Mouse (Mus musculus) heart, embryonic 11.5 days (tissue): ENCODE data around the gene Cyp4a12a. TPM values are rescaled to one million over a fixed set of nuclear protein-coding genes. Genes with fewer than 3 reads are reported as not detected.
"Not testable (repeated sequence)": the region's sequence is repeated elsewhere in the genome, so short reads cannot be mapped to it uniquely, and the experiment has no call there.

Experiments
- ATAC-seq: fragments of 200-750 bp; cut with Nextera tagmentation; replicated peaks from 2 replicates; pipeline ENCODE4 v1.8.0; 2017; ENCODE audit warnings: moderate library complexity; ENCODE audit not compliant: insufficient number of reproducible peaks, low FRiP score, low TSS enrichment
- H3K27ac ChIP-seq: fragments of 300-500 bp; sonication (generic); 2 replicates; pipeline ENCODE4 v1.5.1; 2014; ENCODE audit warnings: mild to moderate bottlenecking, low read depth, low read length
- H3K27me3 ChIP-seq: fragments of 300-500 bp; sonication (generic); 2 replicates; pipeline ENCODE4 v1.6.1; 2014; ENCODE audit warnings: mild to moderate bottlenecking, low read length, mixed read lengths; ENCODE audit not compliant: control insufficient read depth, insufficient read depth
- H3K36me3 ChIP-seq: fragments of 300-500 bp; sonication (generic); 2 replicates; pipeline ENCODE4 v1.6.1; 2014; ENCODE audit warnings: mild to moderate bottlenecking, low read length, moderate library complexity, mixed read lengths; ENCODE audit not compliant: control insufficient read depth, insufficient read depth
- H3K4me1 ChIP-seq: fragments of 300-500 bp; sonication (generic); 2 replicates; pipeline ENCODE4 v1.6.1; 2014; ENCODE audit warnings: low read length; ENCODE audit not compliant: control insufficient read depth, insufficient read depth
- H3K4me2 ChIP-seq: fragments of 300-500 bp; sonication (generic); 2 replicates; pipeline ENCODE4 v1.6.1; 2014; ENCODE audit warnings: mild to moderate bottlenecking, moderate library complexity
- H3K4me3 ChIP-seq: fragments of 300-500 bp; sonication (generic); 2 replicates; pipeline ENCODE4 v1.5.1; 2014; ENCODE audit warnings: low read depth, low read length
- H3K9ac ChIP-seq: fragments of 300-500 bp; sonication (generic); 2 replicates; pipeline ENCODE4 v1.6.1; 2014; ENCODE audit warnings: mild to moderate bottlenecking, low read depth, low read length, moderate library complexity
- H3K9me3 ChIP-seq: fragments of 300-500 bp; sonication (generic); replicated peaks from 2 replicates; pipeline ENCODE4 v1.6.1; 2016; ENCODE audit warnings: low read length; ENCODE audit not compliant: control insufficient read depth
- WGBS: fragments of 180-500 bp; shearing (Covaris S2); extraction: QIAGEN DNeasy Blood & Tissue Kit; methylation state at CpG from one replicate; pipeline ENCODE4 v1.1.7; 2014; ENCODE audit not compliant: insufficient replicate concordance; 5-methylcytosine and 5-hydroxymethylcytosine counted together
- polyA plus RNA-seq: library from polyadenylated mRNA; unstranded; fragments of >200 nt; fragmentation: Nextera tagmentation; extraction: Ambion mirVana; gene quantifications from 2 replicates; pipeline ENCODE4 v1.2.1, GENCODE M21; 2014

Gene Cyp4a12a
- polyA plus RNA-seq = not detected in 2 replicates

DNA sequence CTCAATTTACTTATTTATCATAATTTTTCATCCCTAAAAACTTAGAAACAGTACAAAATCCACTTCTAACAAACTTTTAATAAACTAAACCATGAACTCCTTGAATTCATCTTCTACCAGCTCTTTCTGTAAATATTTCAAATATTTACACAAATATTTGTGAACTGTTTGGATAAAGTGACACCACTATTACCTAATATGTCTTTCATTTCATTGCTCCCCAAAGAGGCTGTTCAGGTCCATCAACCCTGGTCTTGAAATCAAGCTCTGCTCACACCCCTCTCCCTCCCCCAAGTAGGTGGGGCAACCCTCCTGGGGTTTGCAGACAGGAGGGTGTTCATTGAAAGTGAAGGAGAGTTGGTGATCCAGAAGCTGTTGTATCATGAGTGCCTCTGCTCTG, at the start of gene Cyp4a12a:
Cyp4a12a (plus strand) TSS at position 301 of the 400 bp plus-strand sequence.
- ATAC-seq, H3K4me3 ChIP-seq, H3K4me1 ChIP-seq, H3K27ac ChIP-seq, H3K36me3 ChIP-seq, H3K9ac ChIP-seq, H3K4me2 ChIP-seq, H3K9me3 ChIP-seq, H3K27me3 ChIP-seq: not testable (repeated sequence)

DNA sequence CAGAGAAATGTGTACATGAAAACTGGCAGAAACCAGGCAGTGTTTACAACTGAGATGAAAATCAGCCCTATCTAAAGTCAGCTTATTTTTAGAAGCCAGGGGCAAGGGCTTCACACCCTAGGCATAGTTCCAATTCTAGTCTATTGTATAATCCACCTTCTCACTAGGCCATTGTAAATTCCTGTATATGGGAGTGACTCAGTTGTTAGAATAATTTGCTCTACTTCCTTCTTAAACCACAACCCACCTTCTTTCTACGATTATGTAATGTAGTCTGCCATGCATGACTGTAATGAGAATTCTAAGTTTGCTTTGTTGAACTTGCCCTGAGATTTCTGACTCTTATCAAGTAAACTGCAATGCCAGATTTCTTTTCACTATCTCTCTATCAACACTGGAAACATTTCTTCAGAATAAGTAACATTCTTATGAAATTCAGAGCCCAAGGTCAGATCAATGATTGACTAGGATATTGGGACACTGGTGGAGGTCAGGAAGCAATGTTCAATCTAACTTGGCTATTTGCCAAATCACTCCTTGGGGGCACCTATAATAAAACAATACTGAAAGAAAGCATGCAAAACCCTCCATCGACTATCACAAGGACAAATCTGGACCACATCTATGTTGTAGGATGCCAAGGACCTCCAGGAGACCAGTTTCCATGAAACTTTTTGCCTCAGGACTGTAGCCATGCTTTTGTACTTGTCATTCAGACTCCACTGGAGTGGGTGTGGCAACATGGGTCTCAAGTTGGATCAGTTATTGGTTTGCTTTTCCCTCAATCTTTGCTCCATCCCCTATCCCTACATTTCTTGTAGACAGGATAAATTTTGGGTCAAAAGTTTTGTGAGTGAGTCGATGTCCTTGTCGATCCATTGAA, 33.9 kb upstream of the Cyp4a12a start:
- 74% methylated on average over 3 of the region's 4 CpGs for WGBS

GRCm38 (mm10) chr4:115278215-115278982, 20.4 kb upstream of the Cyp4a12a start:
- 97% methylated on average over 2 of the region's 3 CpGs for WGBS
- not testable (repeated sequence) for H3K27ac ChIP-seq, H3K9me3 ChIP-seq, H3K4me2 ChIP-seq, H3K36me3 ChIP-seq, H3K9ac ChIP-seq, H3K4me1 ChIP-seq, ATAC-seq, H3K4me3 ChIP-seq, H3K27me3 ChIP-seq

More for the DNA sequence above, 33.9 kb upstream of the Cyp4a12a start:
- not testable (repeated sequence) for ATAC-seq, H3K4me1 ChIP-seq, H3K4me3 ChIP-seq, H3K27me3 ChIP-seq, H3K4me2 ChIP-seq, H3K9me3 ChIP-seq, H3K9ac ChIP-seq, H3K27ac ChIP-seq, H3K36me3 ChIP-seq

DNA sequence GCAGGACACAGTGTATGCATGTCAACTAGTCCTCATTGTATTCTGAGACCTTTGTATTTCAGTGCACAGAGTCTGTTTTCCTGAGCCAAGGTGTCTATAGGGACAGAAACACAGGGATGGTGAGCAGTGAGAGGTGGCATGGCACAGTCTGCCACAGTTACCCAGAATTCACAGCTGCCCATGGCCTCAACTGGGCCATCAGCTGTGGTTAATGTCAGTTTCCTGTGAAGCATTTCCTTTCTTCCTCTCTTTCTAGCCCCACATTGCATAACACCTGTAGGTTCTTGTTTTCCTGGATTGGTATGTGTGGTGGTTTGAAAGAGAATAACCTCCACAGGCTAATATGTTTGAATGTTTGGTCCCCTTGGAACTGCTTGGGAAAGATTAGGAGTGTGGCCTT, 18.5 kb upstream of the Cyp4a12a start:
- ATAC-seq = no peak
- Histone ChIP-seq H3K4me1 (no peaks in the 10 kb centered on the region), H3K4me2 (peak overlapping the region; percentile 64), H3K4me3 (peak overlapping the region; percentile 36), H3K9ac (no peak overlapping the region), H3K36me3 (no peaks in the 10 kb centered on the region), H3K27ac (no peak overlapping the region), H3K27me3 (no peaks in the 10 kb centered on the region), H3K9me3 (no peaks in the 10 kb centered on the region)

DNA sequence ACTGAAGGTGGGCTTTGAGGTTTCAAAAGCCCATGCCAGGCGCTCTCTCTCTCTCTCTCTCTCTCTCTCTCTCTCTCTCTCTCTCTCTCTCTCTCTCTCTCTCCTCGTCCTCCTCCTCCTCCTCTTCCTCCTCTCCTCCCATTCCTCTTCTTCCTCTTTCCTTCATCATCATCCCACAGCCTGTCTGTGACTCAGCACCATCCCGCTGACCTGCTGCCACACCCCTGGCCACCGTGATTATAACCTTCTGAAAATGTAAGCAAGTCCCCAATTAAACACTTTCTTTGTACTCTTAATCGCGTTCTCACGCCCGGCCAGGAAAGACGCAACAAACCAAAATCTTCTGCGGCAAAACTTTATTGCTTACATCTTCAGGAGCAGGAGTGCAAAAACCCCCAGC, 18.1 kb upstream of the Cyp4a12a start:
- H3K36me3 ChIP-seq, H3K27ac ChIP-seq, H3K27me3 ChIP-seq, ATAC-seq, H3K4me1 ChIP-seq, H3K9me3 ChIP-seq: not testable (repeated sequence)
- 16% methylated on average over 9 of the region's 10 CpGs for WGBS
- peak overlapping the region; percentile 36 for H3K4me3 ChIP-seq
- H3K4me2 ChIP-seq = peak overlapping the region; percentile 64
- H3K9ac ChIP-seq = peak overlapping the region; percentile 61; the same call in 1 of the 2 replicates

DNA sequence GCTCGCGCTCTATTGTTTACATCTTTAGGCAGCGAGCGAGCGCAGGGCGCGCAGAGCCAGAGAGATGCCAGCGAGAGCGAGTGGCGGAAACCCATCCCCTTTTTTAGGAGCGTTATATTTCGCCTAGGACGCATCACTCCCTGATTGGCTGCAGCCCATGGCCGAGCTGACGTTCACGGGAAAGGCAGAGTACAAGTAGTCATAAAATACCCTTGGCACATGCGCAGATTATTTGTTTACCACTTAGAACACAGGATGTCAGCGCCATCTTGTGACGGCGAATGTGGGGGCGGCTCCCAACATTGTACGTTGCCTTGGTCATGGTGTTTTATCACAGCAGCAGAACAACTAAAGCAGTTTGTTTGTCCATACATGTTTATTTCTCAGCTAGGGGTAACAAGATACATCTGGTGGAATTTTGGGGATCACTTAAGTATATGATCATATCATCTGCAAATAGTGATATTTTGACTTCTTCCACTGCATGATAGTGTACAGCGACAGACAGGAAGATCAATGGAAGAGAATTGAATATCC, 17.5 kb upstream of the Cyp4a12a start:
- H3K9me3 ChIP-seq, H3K27ac ChIP-seq, H3K27me3 ChIP-seq, ATAC-seq, H3K4me1 ChIP-seq, H3K36me3 ChIP-seq: not testable (repeated sequence)
- Histone ChIP-seq H3K4me2 (peak overlapping the region; percentile 64), H3K9ac (peak overlapping the region; percentile 61; the same call in 1 of the 2 replicates), H3K4me3 (peak overlapping the region; percentile 36)
- 23% methylated on average over 18 of the region's 23 CpGs for WGBS

- not testable (repeated sequence) for H3K27ac ChIP-seq, H3K4me1 ChIP-seq, H3K9ac ChIP-seq, H3K27me3 ChIP-seq, ATAC-seq, H3K36me3 ChIP-seq, H3K9me3 ChIP-seq, H3K4me3 ChIP-seq, H3K4me2 ChIP-seq
Observed at GRCm38 (mm10) chr4:115325722-115326121, 26.9 kb downstream of the Cyp4a12a start.

DNA sequence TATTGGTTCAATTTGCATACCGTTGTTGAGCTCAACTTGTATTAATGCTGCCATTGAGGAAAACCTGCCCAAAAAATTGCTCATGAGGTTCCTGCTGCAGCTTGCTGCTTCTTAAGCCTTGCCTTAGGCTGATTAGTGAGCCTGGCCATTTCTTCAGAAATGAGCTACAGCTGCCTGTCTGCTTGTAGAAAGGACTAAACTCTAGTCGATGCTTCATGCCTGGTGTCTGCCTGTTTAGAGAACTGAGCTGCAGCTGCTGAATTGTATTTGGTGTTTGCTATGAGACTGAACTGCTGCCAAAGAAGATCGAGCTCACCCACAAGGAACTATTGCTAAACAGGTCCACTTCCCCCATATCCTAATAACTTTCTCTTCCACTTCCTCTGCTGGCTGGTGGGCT, 66.8 kb downstream of the Cyp4a12a start:
- H3K4me3 ChIP-seq, H3K27ac ChIP-seq, H3K36me3 ChIP-seq, ATAC-seq, H3K4me1 ChIP-seq, H3K9ac ChIP-seq, H3K9me3 ChIP-seq, H3K27me3 ChIP-seq, H3K4me2 ChIP-seq: not testable (repeated sequence)
- 75% methylated on average over 3 of the region's 3 CpGs for WGBS
